Mouse (Mus musculus): ENCODE data around the gene Adgrg1. TPM values are rescaled to one million over a fixed set of nuclear protein-coding genes. Genes with fewer than 3 reads are reported as not detected.

Gene Adgrg1
- 10 to 100 TPM; 20.9 to 25.5 TPM for total RNA-seq (2021)
- long read RNA-seq, experiment 1, partial matches to known transcripts = 3 of 7 reads
- long read RNA-seq, experiment 1, other reads (novel, unspliced or antisense) = 3 of 7 reads
- long read RNA-seq, experiment 2, partial matches to known transcripts = 4 of 11 reads
- long read RNA-seq, experiment 2, other reads (novel, unspliced or antisense) = 5 of 11 reads

DNA sequence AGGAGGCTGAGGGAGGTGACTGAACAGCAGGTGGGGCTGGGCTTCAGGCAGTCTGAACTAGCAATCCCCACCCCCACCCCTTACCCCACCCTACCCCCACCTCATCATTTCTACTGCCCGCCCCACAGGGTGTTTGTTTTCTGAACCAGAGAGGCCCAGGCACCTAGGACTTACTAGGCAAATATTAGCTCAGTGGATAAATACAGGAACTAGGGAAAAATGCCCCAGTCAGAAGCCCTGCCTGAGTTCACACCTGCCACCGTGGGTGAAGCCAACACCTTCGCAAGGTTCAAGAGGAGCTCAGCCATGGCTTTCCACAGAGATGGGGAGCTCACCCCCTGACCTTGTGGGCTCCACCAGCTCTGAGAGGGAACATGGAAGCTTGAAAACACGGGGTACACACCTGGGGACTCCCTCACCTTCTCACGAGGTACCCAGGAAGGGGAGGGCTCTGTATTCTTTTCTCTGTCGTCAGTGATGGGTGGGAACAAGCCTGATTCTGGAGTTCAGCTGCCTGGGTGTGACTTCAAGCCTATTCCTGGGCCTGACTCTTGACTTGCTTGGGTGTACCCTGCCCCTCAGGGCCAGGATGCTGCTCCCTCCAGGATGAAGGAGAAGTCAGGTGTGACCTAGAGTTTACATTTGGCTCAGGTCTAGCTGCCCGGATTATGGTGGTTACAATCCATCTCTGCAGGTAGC, at the start of gene Adgrg1:
Gene Adgrg1, plus strand, starts transcription at position 285 of the 699 bp plus-strand sequence.
- DNase-seq = no peak
- intact Hi-C loops (cut with DNase I) = no loop called here

GRCm38 (mm10) chr8:94928227-94928626, 46.3 kb upstream of the Adgrg1 start:
- no peak for DNase-seq
- intact Hi-C loops (cut with DNase I) = no loop called here

GRCm38 (mm10) chr8:94933918-94934317, 40.6 kb upstream of the Adgrg1 start:
- intact Hi-C loops (cut with DNase I) = no loop called here

DNA sequence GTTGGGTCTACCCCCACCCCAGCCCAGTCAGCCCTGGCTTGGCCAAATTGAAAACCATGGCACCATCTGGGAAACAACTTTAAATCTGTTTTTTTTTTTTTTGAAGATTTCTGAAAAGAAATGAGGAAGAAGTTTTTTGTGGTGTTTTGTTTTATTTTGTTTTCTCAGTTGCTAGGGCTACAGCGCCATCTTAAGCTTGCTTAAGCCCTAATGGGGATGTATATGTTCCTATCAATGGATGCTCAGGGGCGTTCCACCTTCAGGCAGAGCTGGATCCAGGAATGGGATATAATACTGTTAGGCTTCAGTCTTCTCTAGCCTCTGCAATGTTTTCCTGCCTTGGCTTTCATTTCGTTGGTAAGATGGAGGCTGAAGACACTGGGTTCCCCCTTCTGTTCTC, 39.4 kb upstream of the Adgrg1 start:
- DNase-seq = no peak
- intact Hi-C loops (cut with DNase I) = no loop called here

More at GRCm38 (mm10) chr8:94933918-94934317, 40.6 kb upstream of the Adgrg1 start:
- no peak for DNase-seq

DNA sequence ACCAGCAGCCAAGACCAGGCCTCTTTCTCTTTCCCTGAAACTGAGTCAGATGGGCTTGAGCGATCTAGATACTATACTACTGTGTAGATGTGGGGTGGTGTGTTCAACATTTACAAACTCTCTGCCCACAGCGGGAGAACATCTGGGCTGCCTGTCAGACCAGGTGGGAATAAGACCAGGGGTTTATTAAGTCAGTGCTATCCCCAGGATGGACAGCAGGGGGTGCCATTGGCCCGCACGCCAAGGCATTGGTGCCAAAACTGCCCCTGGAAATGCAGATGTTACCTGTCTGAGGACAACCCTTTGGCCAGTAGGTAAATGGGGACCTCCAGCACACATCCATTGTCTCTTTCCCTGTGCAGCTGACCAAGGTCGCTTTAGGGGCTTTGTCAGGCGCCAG, 32.0 kb upstream of the Adgrg1 start:
- intact Hi-C loops (cut with DNase I) = loop anchor here (5.0 kb wide), 1 partner anchor 265 kb away; no protein-coding TSS in a partner anchor
- DNase-seq = peak; percentile 29 to 38

- intact Hi-C loops (cut with DNase I) = no loop called here
- no peak for DNase-seq
Measured at GRCm38 (mm10) chr8:94945185-94945584, 29.4 kb upstream of the Adgrg1 start.

GRCm38 (mm10) chr8:94948421-94948820, 26.1 kb upstream of the Adgrg1 start:
- intact Hi-C loops (cut with DNase I) = no loop called here
- no peak for DNase-seq

DNA sequence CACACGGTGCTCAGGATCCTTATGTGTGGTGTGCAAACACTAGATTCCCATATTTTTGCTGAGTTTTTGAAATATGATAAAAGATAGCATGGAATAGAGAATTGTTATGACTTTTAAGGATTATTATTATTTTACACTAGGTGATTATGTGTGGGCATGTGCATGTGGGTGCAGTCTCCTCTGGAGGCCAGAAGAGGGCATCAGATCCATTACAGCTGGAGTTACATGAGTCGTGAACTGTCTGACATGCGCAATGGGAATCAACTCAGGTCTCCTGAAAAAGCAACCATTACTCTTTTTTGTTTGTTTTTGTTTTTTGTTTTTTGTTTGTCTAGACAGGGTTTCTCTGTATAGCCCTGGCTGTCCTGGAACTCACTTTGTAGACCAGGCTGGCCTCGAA, 25.5 kb upstream of the Adgrg1 start:
- intact Hi-C loops (cut with DNase I) = no loop called here

DNA sequence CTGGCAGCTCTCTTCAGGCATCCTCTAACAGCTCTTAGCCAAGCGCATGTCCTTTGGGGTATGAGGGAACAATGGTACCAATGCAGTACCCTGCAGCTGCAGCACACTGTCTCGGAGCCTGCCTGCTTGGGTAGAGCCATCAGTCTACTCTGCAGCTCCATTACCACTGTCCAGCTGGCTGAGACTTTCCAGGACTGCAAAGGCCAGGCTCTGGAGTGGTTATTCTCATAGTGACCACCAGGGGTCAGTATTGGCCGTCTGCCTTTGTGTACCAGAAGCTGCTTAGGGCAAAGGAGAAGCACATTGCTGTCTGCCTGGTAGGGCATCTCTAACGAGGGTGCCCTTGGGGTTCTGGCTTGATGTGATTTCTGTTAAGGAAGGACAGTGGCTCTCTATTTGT, 24.5 kb upstream of the Adgrg1 start:
- intact Hi-C loops (cut with DNase I) = loop anchor here (1.0 kb wide), 1 partner anchor 51 kb away; no protein-coding TSS in a partner anchor
- DNase-seq = peak; percentile 57 to 59

More for the DNA sequence above, 25.5 kb upstream of the Adgrg1 start:
- no peak for DNase-seq

DNA sequence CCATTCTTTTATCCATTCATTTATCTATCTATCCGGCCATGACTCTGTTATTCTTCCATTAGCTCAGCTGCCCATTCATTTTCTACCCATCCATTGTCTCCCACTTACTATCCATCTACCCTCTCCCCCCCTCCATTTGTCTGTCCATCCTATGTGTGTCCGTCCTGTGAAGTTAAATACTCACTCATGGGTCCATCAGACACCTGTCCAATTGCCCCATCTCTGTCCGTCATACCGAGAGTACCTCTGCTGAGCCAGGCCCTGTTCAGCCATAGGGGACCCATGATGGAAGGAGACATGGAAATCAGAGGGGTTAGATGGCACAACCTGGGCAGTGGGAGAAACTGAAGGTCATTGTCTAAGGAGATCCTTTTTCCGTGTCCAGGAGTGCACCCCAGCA, 24.1 kb upstream of the Adgrg1 start:
- DNase-seq = no peak
- intact Hi-C loops (cut with DNase I) = loop anchor here (1.0 kb wide), 1 partner anchor 51 kb away; no protein-coding TSS in a partner anchor

DNA sequence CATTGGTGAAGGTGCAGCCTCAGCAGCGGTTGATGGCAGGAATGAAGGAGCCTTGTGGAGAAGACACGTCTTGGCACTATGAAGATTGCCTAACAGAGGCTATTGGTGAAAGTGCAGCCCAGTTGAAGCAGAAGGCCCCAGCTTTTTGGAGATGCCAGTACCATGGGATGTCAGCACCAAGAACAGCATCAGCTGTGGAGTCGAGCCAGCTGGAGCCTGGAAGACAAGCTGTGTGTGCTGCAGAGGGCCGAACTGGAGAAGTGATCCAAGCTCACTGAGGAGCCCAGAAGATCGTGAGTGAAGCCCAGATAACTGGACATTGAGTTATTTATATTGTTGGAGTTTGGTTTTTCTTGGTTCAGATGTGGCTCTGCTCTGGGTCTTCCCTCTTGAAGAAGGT, 22.5 kb upstream of the Adgrg1 start:
- intact Hi-C loops (cut with DNase I) = no loop called here

GRCm38 (mm10) chr8:94953624-94954367, 20.8 kb upstream of the Adgrg1 start:
- no peak for DNase-seq
- intact Hi-C loops (cut with DNase I) = no loop called here

More for the DNA sequence above, 22.5 kb upstream of the Adgrg1 start:
- DNase-seq = no peak

- intact Hi-C loops (cut with DNase I) = no loop called here
- DNase-seq = no peak
Measured at GRCm38 (mm10) chr8:94954368-94954737, 20.2 kb upstream of the Adgrg1 start.

GRCm38 (mm10) chr8:94954921-94955758, 19.4 kb upstream of the Adgrg1 start:
- intact Hi-C loops (cut with DNase I) = no loop called here
- DNase-seq = no peak

- no peak for DNase-seq
- intact Hi-C loops (cut with DNase I) = no loop called here
Measured at GRCm38 (mm10) chr8:94956078-94956574, 18.4 kb upstream of the Adgrg1 start.

GRCm38 (mm10) chr8:94962201-94962600, 12.3 kb upstream of the Adgrg1 start:
- DNase-seq = no peak
- intact Hi-C loops (cut with DNase I) = no loop called here

DNA sequence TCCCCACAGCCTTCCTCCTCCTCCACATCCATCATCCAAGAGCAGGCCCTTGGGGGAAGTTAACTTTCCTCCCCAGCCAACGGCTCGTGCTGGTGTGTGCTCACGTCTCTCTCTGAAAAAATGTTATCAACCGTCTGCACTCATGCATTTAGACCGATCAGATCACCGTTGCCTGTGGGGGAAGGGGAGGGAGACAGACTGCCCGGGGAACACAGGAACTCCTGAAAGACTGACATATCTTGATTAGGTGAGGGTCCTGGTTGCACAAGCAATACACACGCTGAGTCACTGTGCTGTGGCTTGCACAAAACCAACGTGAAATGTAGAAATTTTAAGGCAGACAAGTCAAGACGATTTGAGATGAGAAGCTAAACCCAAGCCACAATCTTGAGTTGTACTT, 9.7 kb upstream of the Adgrg1 start:
- intact Hi-C loops (cut with DNase I) = no loop called here

GRCm38 (mm10) chr8:94966578-94966977, 8.0 kb upstream of the Adgrg1 start:
- no peak for DNase-seq
- intact Hi-C loops (cut with DNase I) = no loop called here

More for the DNA sequence above, 9.7 kb upstream of the Adgrg1 start:
- no peak for DNase-seq

- DNase-seq = no peak
- intact Hi-C loops (cut with DNase I) = no loop called here
Measured at GRCm38 (mm10) chr8:94967071-94967470, 7.5 kb upstream of the Adgrg1 start.

- no peak for DNase-seq
- intact Hi-C loops (cut with DNase I) = no loop called here
Measured at GRCm38 (mm10) chr8:94967554-94967953, 7.0 kb upstream of the Adgrg1 start.

All from gastrocnemius, postnatal 36 days (tissue).